Mouse (Mus musculus) MEL (cell line): ENCODE data around the gene Stpg1. TPM values are rescaled to one million over a fixed set of nuclear protein-coding genes. Genes with fewer than 3 reads are reported as not detected.
A peak's percentile ranks its signal among the peaks of the same experiment; 100 is the strongest.

ENCODE experiments used
- DNase-seq: peaks from one replicate; pipeline ENCODE4 v3.0.0; 2011; ENCODE audit warnings: low read depth, low spot score
- H3K27ac ChIP-seq: 2 replicates; pipeline ENCODE4 v1.5.1; 2012; ENCODE audit warnings: low read depth, mild to moderate bottlenecking, control low read depth, low read length, moderate library complexity; ENCODE audit not compliant: control insufficient read depth
- H3K27me3 ChIP-seq, 2 experiments: fragments of 150-350 bp in 1 of 2; sonication (generic) in 1 of 2; 2 replicates each; pipeline ENCODE4 v1.6.1; 2012; ENCODE audit warnings: low read length in 2 of 2, mild to moderate bottlenecking in 2 of 2, improper control_type of control experiment in 1 of 2, moderate library complexity in 1 of 2; ENCODE audit not compliant: insufficient read depth in 2 of 2, control insufficient read depth in 1 of 2
- H3K36me3 ChIP-seq, 2 experiments: 2 replicates each; pipeline ENCODE4 v1.6.1; 2012 to 2014; ENCODE audit warnings: low read length in 2 of 2, improper control_type of control experiment in 1 of 2, inconsistent platforms in 1 of 2, mild to moderate bottlenecking in 1 of 2; ENCODE audit not compliant: insufficient read depth in 2 of 2, control insufficient read depth in 1 of 2
- H3K4me1 ChIP-seq, 2 experiments: fragments of 150-350 bp in 1 of 2; sonication (generic) in 1 of 2; 2 replicates each; pipeline ENCODE4 v1.6.1; 2012; ENCODE audit warnings: low read length in 2 of 2, improper control_type of control experiment in 1 of 2, mild to moderate bottlenecking in 1 of 2; ENCODE audit not compliant: insufficient read depth in 2 of 2, control insufficient read depth in 1 of 2
- H3K4me3 ChIP-seq, 2 experiments: fragments of 150-350 bp in 1 of 2; sonication (generic) in 1 of 2; 2 replicates each; pipeline ENCODE4 v1.5.1; 2012; ENCODE audit warnings: low read depth in 2 of 2, low read length in 2 of 2, mild to moderate bottlenecking in 2 of 2, moderate library complexity in 2 of 2, control low read depth in 1 of 2, improper control_type of control experiment in 1 of 2; ENCODE audit not compliant: control insufficient read depth in 1 of 2, insufficient read depth in 1 of 2
- H3K79me2 ChIP-seq: 2 replicates; pipeline ENCODE4 v1.6.1; 2012; ENCODE audit warnings: mild to moderate bottlenecking, low read length, moderate library complexity; ENCODE audit not compliant: control insufficient read depth, poor library complexity, insufficient read depth
- H3K9ac ChIP-seq: 2 replicates; pipeline ENCODE4 v1.6.1; 2012; ENCODE audit warnings: low read depth, mild to moderate bottlenecking, control low read depth, low read length, moderate library complexity; ENCODE audit not compliant: control insufficient read depth, poor library complexity, severe bottlenecking
- H3K9me3 ChIP-seq: fragments of 150-350 bp; sonication (generic); replicated peaks from 2 replicates; pipeline ENCODE4 v1.6.1; 2012; ENCODE audit warnings: mild to moderate bottlenecking, low read length, improper control_type of control experiment, moderate library complexity; ENCODE audit not compliant: insufficient read depth
- CHD2 ChIP-seq: IDR thresholded peaks from 2 replicates; pipeline ENCODE4 v1.6.1; 2011; ENCODE audit warnings: low read length, improper control_type of control experiment
- KAT2A ChIP-seq: conservative IDR thresholded peaks from 2 replicates; pipeline ENCODE4 v1.6.1; 2012; ENCODE audit warnings: low read depth, low read length, improper control_type of control experiment, inconsistent platforms
- MAFK ChIP-seq: IDR thresholded peaks from 2 replicates; pipeline ENCODE4 v1.6.1; 2011; ENCODE audit warnings: low read depth, mild to moderate bottlenecking, low read length, improper control_type of control experiment, borderline replicate concordance
- MXI1 ChIP-seq: IDR thresholded peaks from 2 replicates; pipeline ENCODE4 v1.6.1; 2011; ENCODE audit warnings: mild to moderate bottlenecking, low read depth, low read length, improper control_type of control experiment
- MYC ChIP-seq: IDR thresholded peaks from 2 replicates; pipeline ENCODE4 v1.6.1; 2011; ENCODE audit warnings: low read depth, mild to moderate bottlenecking, low read length, improper control_type of control experiment, moderate library complexity
- NELFE ChIP-seq: IDR thresholded peaks from 2 replicates; pipeline ENCODE4 v1.6.1; 2011; ENCODE audit warnings: low read depth, low read length, improper control_type of control experiment
- NRF1 ChIP-seq: IDR thresholded peaks from 2 replicates; pipeline ENCODE4 v1.6.1; 2014; ENCODE audit warnings: low read depth, mild to moderate bottlenecking, inconsistent platforms, low read length, improper control_type of control experiment, moderate library complexity; ENCODE audit not compliant: poor library complexity, insufficient read depth, severe bottlenecking
- RCOR1 ChIP-seq: IDR thresholded peaks from 2 replicates; pipeline ENCODE4 v1.6.1; 2012; ENCODE audit warnings: low read depth, mild to moderate bottlenecking, inconsistent platforms, low read length, improper control_type of control experiment
- UBTF ChIP-seq: IDR thresholded peaks from 2 replicates; pipeline ENCODE4 v1.6.1; 2012; ENCODE audit warnings: low read depth, mild to moderate bottlenecking, inconsistent platforms, low read length, improper control_type of control experiment, moderate library complexity, borderline replicate concordance; ENCODE audit not compliant: insufficient read depth
- ZMIZ1 ChIP-seq: IDR thresholded peaks from 2 replicates; pipeline ENCODE4 v1.6.1; 2012; ENCODE audit warnings: low read depth, mild to moderate bottlenecking, inconsistent platforms, low read length, improper control_type of control experiment, moderate library complexity
- polyA plus RNA-seq, 2 experiments: library from polyadenylated mRNA; stranded (reverse) in 1 of 2; unstranded in 1 of 2; fragments of >175 nt in 1 of 2; fragments of >200 nt in 1 of 2; gene quantifications; 2 replicates each; pipeline versions ENCODE4 v1.2.1 to v1.2.4; 2012; ENCODE audit warnings: low replicate concordance in 2 of 2, low read depth in 1 of 2; ENCODE audit not compliant: insufficient read length in 2 of 2, insufficient read depth in 1 of 2, missing spikeins in 1 of 2
- total RNA-seq: library from RNA; depleted of rRNA; stranded (reverse); fragments of 300-350 nt; gene quantifications from 2 replicates; pipeline ENCODE4 v1.2.3, GENCODE M21; 2012

Stpg1 gene
- total and polyA plus RNA-seq, 3 experiments = 0.21 TPM; not detected in 2

DNA sequence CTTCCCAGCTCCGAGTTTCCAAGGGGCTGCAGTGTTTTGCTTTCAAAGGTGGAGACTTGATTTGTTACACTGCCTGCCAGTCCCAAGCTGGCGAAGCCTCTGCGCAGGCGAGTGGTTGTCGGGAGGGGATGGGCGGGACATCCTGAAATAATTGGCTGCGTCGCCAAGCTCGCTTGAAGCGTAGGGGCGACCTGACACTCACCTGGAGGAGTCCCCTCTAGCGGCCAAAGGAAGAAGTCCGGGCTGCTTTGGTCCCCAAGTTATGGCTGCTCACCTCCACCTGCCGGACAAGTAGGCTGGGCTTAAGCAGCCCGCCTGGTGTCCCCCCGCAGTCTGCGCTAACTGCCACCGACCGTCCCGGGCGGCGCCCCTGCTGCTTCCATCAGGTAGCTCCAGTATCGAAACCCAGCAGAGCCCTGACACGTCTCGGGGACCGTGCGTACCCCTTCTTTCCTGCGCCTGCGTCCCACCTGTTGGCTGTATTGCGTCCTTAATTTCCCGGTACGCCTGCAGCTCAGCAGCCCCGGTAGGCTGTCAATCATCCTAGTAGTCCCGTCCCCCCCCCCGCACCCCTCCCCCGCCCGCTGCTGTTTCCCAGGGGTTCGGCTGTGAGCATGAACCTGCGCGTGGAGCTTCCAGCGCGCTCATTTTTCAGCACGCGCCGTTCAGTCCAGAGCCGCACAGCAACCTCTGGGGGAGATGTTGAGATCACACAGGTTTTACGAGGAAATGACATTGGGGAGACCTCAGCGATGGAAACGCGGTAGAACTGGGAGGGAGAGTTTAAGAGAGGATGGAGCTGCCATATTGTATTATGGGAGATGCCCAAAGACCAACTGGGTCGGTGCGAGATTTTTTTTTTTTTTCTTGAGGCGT lies at the start of gene Stpg1, which contains the start of gene Nipal3 (continued):
- TF ChIP-seq CHD2 = peak; percentile 69
- TF ChIP-seq MXI1 = no peak
- TF ChIP-seq NELFE = no peak
- TF ChIP-seq, all 39 proteins: peak for 9

DNA sequence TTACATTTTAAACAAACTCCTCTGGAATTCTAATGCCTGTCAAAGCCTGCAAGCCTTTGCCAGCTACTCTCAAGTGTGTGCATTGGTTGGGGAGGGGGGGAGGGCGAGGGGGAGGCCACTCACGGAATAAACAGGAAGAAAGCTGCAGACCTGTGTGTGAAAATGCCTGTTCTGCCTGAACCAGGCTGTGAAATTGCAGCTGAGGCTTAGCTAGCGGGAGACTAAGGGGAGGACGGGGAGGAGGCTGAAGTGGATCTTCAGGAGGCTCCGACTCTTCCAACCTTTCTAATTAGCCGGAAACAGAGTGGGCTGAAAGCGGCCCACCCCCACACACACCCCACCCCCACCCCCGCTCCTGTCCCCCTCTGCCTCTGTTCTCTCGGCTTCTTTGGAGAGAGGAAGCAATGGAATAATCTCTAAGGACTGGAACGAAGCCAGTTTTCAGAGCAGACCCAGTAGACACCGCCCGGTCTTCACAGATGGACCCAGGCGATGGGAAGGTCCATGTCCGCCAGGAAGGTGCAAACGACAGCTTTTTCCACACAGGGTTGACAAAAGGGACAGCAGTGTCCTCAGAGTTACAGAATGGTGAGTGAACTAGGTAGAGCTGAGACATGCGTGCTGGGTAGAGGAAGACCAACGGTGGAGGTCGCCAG lies 43.1 kb upstream of the Stpg1 start:
- no peaks in the 10 kb centered on the region for H3K9me3 ChIP-seq
- H3K4me3 ChIP-seq = no peak overlapping the region
- H3K27me3 ChIP-seq = no peaks in the 10 kb centered on the region
- H3K79me2 ChIP-seq = no peaks in the 10 kb centered on the region
- no peak overlapping the region for H3K27ac ChIP-seq
- H3K36me3 ChIP-seq = no peaks in the 10 kb centered on the region
- H3K4me1 ChIP-seq = no peaks in the 10 kb centered on the region
- no peak overlapping the region for H3K9ac ChIP-seq
- DNase-seq = no peak
- no peak for TF ChIP-seq RCOR1
- no peak for TF ChIP-seq MYC
- no peak for TF ChIP-seq KAT2A
- no peak for TF ChIP-seq MAFK
- TF ChIP-seq, all 39 proteins: peak for 0

DNA sequence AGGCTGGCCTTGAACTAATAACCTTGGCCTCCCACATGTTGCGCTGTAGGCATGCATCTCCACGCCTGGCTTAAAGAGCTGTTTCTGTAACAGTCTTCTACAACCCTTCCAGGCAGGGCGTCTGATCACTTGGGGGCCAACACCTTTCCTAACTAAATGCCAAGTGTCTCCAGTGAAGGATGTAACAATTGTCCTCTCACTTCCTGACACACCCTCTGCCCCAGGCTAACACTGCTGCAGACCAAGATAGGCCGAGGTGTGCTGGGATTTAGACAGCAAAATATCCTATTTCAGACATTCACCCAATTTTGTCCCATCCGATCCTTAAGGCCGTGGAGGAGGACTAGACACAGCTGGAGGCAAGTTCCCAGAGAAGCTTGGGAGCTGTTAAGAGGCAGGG lies 41.4 kb upstream of the Stpg1 start:
- TF ChIP-seq NRF1 (no peak), ZMIZ1 (no peak), UBTF (no peak)
- no peaks in the 10 kb centered on the region for H3K36me3 ChIP-seq

More for the DNA sequence above, 41.4 kb upstream of the Stpg1 start:
- Histone ChIP-seq H3K27ac (no peak overlapping the region), H3K79me2 (no peaks in the 10 kb centered on the region), H3K4me1 (no peaks in the 10 kb centered on the region), H3K9ac (no peak overlapping the region), H3K9me3 (no peaks in the 10 kb centered on the region), H3K4me3 (no peak overlapping the region), H3K27me3 (no peaks in the 10 kb centered on the region)
- DNase-seq = no peak
